Mouse (Mus musculus) hindbrain, embryonic 14.5 days (tissue): ENCODE results near the gene Prickle2. TPM values are rescaled to one million over a fixed set of nuclear protein-coding genes. Genes with fewer than 3 reads are reported as not detected.

Experiments used
- ATAC-seq: fragments of 200-750 bp; cut with Nextera tagmentation; 2 replicates; pipeline ENCODE4 v1.8.0; 2017; ENCODE audit warnings: moderate number of reproducible peaks, mild to moderate bottlenecking, moderate TSS enrichment, moderate library complexity; ENCODE audit not compliant: low FRiP score
- DNase-seq: peaks from one replicate; pipeline ENCODE4 v3.0.0-alpha.2; 2015; ENCODE audit warnings: low spot score
- H3K27ac ChIP-seq: fragments of 300-500 bp; sonication (generic); 2 replicates; pipeline ENCODE4 v1.5.1; 2014; ENCODE audit warnings: mild to moderate bottlenecking, moderate library complexity
- H3K27me3 ChIP-seq: fragments of 300-500 bp; sonication (generic); 2 replicates; pipeline ENCODE4 v1.6.1; 2014; ENCODE audit warnings: mild to moderate bottlenecking, low read length, mixed read lengths; ENCODE audit not compliant: control insufficient read depth, insufficient read depth
- H3K36me3 ChIP-seq: fragments of 300-500 bp; sonication (generic); replicated peaks from 2 replicates; pipeline ENCODE4 v1.6.1; 2014; ENCODE audit not compliant: control insufficient read depth, insufficient read depth
- H3K4me1 ChIP-seq: fragments of 300-500 bp; sonication (generic); replicated peaks from 2 replicates; pipeline ENCODE4 v1.6.1; 2014; ENCODE audit warnings: antibody characterized with exemption, low read length, mixed read lengths; ENCODE audit not compliant: control insufficient read depth, insufficient read depth
- H3K4me2 ChIP-seq: fragments of 300-500 bp; sonication (generic); replicated peaks from 2 replicates; pipeline ENCODE4 v1.6.1; 2014; ENCODE audit warnings: mild to moderate bottlenecking, moderate library complexity
- H3K4me3 ChIP-seq: fragments of 300-500 bp; sonication (generic); replicated peaks from 2 replicates; pipeline ENCODE4 v1.5.1; 2014; ENCODE audit warnings: mild to moderate bottlenecking, low read length
- H3K9ac ChIP-seq: fragments of 300-500 bp; sonication (generic); 2 replicates; pipeline ENCODE4 v1.6.1; 2014
- H3K9me3 ChIP-seq: fragments of 300-500 bp; sonication (generic); 2 replicates; pipeline ENCODE4 v1.6.1; 2016; ENCODE audit warnings: low read length; ENCODE audit not compliant: control insufficient read depth
- WGBS: fragments of 180-500 bp; shearing (Covaris S2); extraction: QIAGEN DNeasy Blood & Tissue Kit; methylation state at CpG from one replicate; pipeline ENCODE4 v1.1.7; 2014; 5-methylcytosine and 5-hydroxymethylcytosine counted together
- polyA plus RNA-seq: library from polyadenylated mRNA; unstranded; fragments of >200 nt; fragmentation: Nextera tagmentation; extraction: Ambion mirVana; gene quantifications from 2 replicates; pipeline ENCODE4 v1.2.1, GENCODE M21; 2014

The Prickle2 gene
- polyA plus RNA-seq, 1 experiment from 2014 or later = 18.6 TPM

DNA sequence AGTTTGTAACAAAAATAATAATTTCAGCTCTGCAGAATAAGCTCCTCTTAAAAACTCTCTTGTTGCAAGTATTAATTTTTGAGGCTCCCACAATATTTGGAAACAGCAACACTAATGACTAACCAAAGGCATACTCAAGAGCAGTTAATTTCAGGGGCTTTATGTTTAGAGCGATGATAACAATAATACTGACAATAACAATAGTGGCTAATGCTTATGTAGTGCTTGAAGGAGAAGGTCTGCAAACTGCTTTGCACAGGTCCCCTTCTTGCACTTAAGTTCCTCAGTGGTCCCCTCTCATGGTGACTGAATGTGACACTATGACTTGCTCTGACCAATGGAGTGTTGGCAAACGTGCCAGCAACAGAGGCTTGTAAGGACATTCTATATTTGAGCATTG is 160.8 kb downstream of the Prickle2 start:
- Histone ChIP-seq H3K4me2 (no peak overlapping the region), H3K4me3 (no peak overlapping the region), H3K27me3 (no peaks in the 10 kb centered on the region), H3K27ac (0 out of 2 replicates have a peak overlapping the region, but pooled peaks have one; percentile 4), H3K4me1 (no peaks in the 10 kb centered on the region), H3K9me3 (no peaks in the 10 kb centered on the region), H3K36me3 (no peaks in the 10 kb centered on the region), H3K9ac (no peak overlapping the region)
- DNase-seq (no peak), ATAC-seq (no peak)
- 86% methylated on average over 2 of the region's 2 CpGs for WGBS

DNA sequence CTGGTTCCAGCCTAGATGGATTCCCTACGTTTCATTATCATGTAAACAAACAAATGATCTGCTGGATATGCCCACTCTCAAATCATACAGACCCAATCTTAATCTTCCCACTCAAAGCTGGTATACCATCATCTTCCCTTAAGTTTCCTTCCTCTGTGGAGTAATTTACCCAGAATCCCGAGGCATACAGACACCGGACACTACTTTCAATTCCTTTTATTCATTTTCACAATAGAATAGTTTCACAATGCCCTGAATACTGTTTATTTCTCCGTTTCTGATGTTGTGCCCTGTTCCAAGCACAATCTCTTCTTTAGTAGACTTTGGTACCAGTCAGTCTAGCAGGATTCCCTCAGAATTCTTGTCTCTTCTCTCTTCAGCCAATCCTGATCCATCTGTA is 162.1 kb downstream of the Prickle2 start:
- H3K27ac ChIP-seq = no peak overlapping the region
- 77% methylated on average over 4 of the region's 4 CpGs for WGBS
- H3K27me3 ChIP-seq = no peaks in the 10 kb centered on the region
- DNase-seq (no peak), ATAC-seq (no peak)
- H3K4me1 ChIP-seq = 0 out of 2 replicates have a peak, but pooled peaks cover 4% of the 10 kb centered on the region
- no peaks in the 10 kb centered on the region for H3K36me3 ChIP-seq
- no peaks in the 10 kb centered on the region for H3K9me3 ChIP-seq
- no peak overlapping the region for H3K4me2 ChIP-seq
- no peak overlapping the region for H3K4me3 ChIP-seq
- no peak overlapping the region for H3K9ac ChIP-seq

DNA sequence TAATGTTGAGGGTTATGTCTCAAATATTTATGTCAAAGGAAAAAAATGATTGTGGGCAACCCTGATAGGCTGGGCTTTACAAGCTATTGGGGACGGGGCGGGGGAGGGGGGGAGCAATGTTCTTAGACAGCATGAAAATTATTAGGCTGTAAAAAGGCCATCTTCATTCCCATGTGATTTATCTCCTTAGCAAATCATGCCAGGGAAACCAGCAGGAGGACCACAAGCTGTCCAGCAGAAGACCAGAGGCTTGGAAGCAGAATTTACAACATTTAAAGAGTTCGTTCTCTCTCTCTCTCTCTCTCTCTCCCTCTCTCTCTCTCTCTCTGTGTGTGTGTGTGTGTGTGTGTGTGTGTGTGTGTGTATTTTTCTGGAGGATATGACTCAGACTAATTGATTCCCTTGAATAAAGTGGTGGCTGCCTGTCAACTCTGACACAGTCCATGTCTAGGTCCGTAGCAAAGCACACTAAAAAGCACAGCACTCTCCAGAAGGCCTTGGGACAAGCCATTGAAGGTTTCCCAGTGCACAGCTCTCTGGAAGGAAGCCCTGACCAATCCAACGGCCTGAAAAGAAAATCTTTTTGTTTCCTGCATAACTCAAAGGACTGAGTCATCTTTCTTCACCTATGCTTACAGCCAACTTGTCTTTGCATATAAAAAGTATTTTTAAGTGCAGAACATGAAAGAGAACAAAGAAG is 163.4 kb downstream of the Prickle2 start:
- H3K27ac ChIP-seq = no peak overlapping the region
- WGBS = 78% methylated on average over 5 of the region's 5 CpGs
- H3K9me3 ChIP-seq = no peaks in the 10 kb centered on the region
- no peak overlapping the region for H3K9ac ChIP-seq
- no peak for ATAC-seq
- H3K27me3 ChIP-seq = no peaks in the 10 kb centered on the region
- no peaks in the 10 kb centered on the region for H3K36me3 ChIP-seq
- H3K4me3 ChIP-seq = no peak overlapping the region
- 0 out of 2 replicates have a peak, but pooled peaks cover 4% of the 10 kb centered on the region for H3K4me1 ChIP-seq
- DNase-seq = no peak
- no peak overlapping the region for H3K4me2 ChIP-seq

DNA sequence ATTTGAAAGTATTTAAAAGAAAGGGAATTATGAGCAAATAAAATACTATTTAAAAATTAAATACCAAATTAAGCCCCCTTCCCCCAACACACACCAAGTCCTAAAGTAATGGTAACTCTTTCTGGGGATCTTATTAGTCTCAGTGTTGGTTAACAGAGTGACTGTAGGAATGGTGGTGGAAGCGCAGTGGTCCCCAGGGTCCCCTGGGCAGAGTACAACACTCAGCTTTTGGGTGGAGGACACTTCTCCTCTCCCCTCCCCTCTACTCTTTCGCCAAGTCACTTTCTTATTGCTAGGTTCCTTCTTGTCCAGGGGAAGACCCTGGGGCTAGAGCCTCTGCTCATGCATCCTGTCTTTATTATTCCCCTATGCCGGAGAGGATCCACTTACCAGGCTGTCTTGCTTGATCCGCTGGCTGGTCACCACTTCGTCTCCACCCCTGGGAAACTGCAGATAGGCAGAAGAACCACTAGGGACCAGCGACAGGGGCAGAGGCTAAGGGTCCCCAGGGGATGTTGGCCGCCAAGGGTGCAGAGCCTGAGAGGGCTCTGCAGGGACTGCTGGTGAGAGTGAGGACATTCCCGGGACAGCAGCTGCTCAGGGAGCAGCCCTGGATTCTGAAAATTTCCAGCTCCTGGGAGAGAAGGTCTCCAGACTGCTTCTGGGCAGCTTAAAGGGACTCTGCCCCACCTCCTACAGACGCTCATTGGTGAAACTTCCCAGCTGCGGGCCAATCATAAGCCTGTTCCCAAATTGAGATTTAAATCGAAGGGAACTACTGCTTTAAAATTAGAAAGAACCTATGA is 171.5 kb downstream of the Prickle2 start:
- Histone ChIP-seq H3K9ac (0 out of 2 replicates have a peak overlapping the region, but pooled peaks have one; percentile 20), H3K27me3 (no peaks in the 10 kb centered on the region), H3K4me2 (peak overlapping the region; percentile 48), H3K36me3 (no peaks in the 10 kb centered on the region), H3K27ac (no peak overlapping the region), H3K9me3 (no peaks in the 10 kb centered on the region), H3K4me1 (peaks cover 18% of the 10 kb centered on the region), H3K4me3 (peak overlapping the region; percentile 20)
- ATAC-seq = peak; percentile 59; the same call in 1 of the 2 replicates
- no peak for DNase-seq
- 12% methylated on average over 11 of the region's 11 CpGs for WGBS

DNA sequence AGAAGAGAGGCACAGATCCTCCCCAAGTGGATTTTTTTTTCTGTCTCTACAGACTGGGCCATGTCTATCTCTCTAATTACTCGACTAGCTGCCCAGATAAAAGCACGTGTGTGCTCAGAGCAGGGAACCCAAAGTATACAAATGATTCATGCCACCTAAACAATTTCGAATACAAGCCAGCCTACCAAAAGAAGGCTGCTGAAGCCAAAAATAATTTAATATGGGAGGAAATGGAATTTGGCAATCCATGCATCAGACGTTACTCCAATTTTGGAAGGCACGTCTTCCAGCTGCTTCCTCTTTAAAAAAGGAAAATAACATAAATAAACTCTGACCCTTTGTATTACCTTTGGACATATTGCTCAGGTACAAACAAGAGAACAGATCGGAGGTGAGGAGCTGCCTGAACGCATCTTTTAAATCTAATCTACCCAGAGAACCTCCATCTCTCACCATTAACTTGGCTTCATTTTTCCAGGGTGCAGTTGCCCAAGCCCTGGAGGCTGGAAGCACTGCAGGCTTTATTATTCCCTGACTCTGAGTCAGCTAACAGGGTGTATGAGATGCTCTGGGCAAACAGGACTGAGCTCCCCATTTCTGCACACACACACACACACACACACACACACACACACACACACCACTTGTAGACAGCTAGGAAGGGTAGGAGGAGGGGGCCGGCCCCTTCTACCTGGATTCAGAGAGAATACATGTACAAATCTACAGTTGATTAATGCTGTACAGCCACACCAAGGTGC is 172.5 kb downstream of the Prickle2 start:
- peaks cover 18% of the 10 kb centered on the region for H3K4me1 ChIP-seq
- H3K9me3 ChIP-seq = no peaks in the 10 kb centered on the region
- 72% methylated on average over 8 of the region's 8 CpGs for WGBS
- H3K27ac ChIP-seq = no peak overlapping the region
- ATAC-seq = no peak
- no peak overlapping the region for H3K9ac ChIP-seq
- H3K4me3 ChIP-seq = no peak overlapping the region
- peak overlapping the region; percentile 48; the same call in 1 of the 2 replicates for H3K4me2 ChIP-seq
- no peak for DNase-seq
- no peaks in the 10 kb centered on the region for H3K27me3 ChIP-seq
- H3K36me3 ChIP-seq = no peaks in the 10 kb centered on the region

DNA sequence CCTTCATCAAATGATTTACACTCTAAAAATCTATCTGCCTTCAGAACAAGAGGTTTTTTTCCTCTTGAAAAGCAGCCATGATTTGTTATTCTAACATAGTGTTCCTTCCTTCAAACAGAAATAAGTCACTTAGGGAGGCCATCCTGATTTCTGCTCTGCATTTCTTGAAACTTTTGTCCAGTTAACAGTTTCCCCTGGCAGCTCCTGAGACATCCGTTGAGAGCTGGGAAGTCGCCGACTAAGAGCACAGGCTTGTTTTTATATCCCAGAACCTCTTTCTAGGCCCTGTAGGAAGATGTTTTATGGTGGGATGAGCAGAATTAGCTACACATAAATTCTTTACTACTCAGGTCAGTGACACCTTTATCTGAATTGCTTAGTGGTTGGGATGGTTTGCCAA is 173.1 kb downstream of the Prickle2 start:
- Histone ChIP-seq H3K36me3 (no peaks in the 10 kb centered on the region), H3K27me3 (no peaks in the 10 kb centered on the region), H3K27ac (no peak overlapping the region), H3K4me3 (no peak overlapping the region), H3K4me2 (0 out of 2 replicates have a peak overlapping the region, but pooled peaks have one; percentile 4), H3K9ac (no peak overlapping the region), H3K4me1 (peaks cover 18% of the 10 kb centered on the region), H3K9me3 (no peaks in the 10 kb centered on the region)
- ATAC-seq = no peak
- no peak for DNase-seq
- whole genome bisulfite sequencing = 68% methylated on average over 3 of the region's 3 CpGs

DNA sequence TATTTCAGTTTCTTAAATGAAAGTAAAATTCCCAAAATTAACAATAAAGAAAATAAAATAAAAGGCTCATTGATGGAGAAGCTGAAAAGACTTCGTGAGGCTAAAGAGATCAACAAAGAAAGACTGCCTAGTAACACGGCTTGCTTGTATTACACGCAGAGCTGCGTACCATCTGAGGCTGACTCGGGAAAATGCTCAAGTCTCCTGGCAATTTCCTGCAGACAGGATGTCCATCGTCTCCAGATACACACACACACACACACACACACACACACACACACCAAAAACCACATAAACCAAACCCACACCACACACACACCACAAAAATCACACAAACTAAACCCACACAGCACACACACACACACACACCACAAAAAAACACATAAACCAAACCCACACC is 173.6 kb downstream of the Prickle2 start:
- Histone ChIP-seq H3K9ac (no peak overlapping the region), H3K27me3 (no peaks in the 10 kb centered on the region), H3K27ac (no peak overlapping the region), H3K4me1 (peaks cover 18% of the 10 kb centered on the region), H3K4me3 (no peak overlapping the region), H3K36me3 (no peaks in the 10 kb centered on the region), H3K9me3 (no peaks in the 10 kb centered on the region), H3K4me2 (no peak overlapping the region)
- ATAC-seq (no peak), DNase-seq (no peak)
- WGBS = 57% methylated on average over 6 of the region's 6 CpGs

DNA sequence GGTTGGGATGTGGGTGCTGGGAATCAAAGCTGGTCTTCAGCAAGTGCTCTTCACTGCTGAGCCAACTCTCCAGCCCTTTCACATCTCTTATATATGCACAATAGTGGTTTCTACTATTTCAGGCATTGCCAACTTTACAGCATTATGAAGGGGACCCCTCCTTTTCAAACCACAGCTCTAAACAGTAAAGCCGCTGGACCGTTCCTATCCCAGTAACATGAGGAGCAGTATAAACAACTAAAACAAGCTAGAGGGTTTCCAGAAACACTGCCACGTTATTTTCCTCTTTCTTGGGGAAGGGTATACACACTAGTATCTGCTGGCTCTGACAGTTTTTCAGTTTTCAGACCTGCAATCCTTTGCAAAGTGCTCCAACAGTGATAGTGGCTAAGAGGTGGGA is 179.7 kb downstream of the Prickle2 start:
- H3K4me1 ChIP-seq = peaks cover 7% of the 10 kb centered on the region; the same call in 1 of the 2 replicates
- WGBS = 81% methylated on average over 3 of the region's 3 CpGs
- H3K4me2 ChIP-seq = no peak overlapping the region
- H3K9me3 ChIP-seq = no peaks in the 10 kb centered on the region
- no peaks in the 10 kb centered on the region for H3K27me3 ChIP-seq
- no peak overlapping the region for H3K4me3 ChIP-seq
- H3K36me3 ChIP-seq = no peaks in the 10 kb centered on the region
- no peak overlapping the region for H3K9ac ChIP-seq
- DNase-seq = no peak
- ATAC-seq = no peak
- no peak overlapping the region for H3K27ac ChIP-seq

DNA sequence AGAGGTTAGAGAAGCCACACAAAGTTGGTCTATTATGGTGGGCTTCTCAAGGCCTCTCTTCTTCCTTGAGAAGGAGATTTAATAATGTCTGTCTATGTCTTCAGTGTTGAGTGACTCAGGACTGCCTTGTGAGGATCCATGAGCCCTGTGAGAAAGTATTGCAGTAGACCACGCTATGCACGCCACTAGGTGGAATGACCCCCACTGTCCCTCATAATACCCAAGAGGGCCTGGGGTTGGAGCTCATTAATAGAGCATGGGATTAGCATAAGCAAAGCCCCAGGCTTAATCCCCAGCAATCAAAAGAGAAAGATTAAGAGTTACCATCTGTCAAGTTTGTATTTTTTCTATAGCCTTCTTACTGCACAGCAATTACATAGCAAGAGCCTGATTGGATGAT is 180.3 kb downstream of the Prickle2 start:
- Histone ChIP-seq H3K36me3 (no peaks in the 10 kb centered on the region), H3K4me2 (no peak overlapping the region), H3K9ac (no peak overlapping the region), H3K27me3 (no peaks in the 10 kb centered on the region), H3K4me1 (peaks cover 10% of the 10 kb centered on the region; the same call in 1 of the 2 replicates), H3K4me3 (no peak overlapping the region), H3K27ac (no peak overlapping the region), H3K9me3 (no peaks in the 10 kb centered on the region)
- DNase-seq (no peak), ATAC-seq (no peak)
- WGBS = 51% methylated on average over 2 of the region's 2 CpGs
